In the genomic region with DNA sequence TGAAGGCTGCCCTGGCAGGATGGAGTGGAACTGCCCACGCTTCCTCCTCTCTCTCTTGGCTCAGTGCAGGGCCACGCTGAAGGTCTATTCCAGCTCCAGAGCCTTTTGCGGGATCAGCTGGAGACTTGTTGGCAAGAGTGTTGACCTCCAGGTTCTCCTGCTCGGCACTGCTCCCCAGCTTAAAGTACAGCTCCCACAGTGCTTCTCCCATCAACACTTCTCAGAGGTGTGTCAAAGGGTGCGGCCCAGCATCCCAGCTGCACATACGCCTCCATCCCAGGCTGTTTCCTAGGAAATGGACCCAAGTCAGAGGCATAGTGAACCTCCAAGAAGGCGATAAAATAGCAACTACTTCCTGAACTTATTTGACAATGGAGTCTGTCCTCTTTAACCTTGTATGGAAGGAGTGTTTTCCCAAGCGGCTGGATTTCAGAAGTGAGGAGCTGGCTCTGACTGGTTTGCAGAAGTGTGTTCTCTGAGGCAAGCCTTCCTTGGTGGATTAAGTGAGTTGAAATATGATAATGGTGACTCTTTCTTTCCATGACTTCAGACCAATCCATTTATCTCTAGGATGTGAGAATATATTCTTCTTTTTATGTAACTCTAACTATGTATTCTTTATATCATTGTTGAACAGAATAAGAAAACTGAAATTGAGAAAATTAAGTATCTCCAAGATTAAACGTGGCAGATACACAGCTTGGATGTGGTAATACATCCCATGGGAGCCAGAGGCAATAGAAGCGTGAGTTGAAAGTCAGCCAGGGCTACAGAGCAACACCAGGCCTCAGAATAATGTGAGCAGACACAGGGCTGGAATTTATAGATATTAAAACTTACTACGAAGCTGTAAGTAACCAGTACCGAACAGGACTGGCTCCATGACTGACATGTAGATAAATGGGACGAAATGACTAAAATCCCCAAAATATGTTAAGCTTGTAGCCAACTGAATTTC, we compare ENCODE assay signal across 21 mouse cellular contexts. TPM values are rescaled to one million over a fixed set of nuclear protein-coding genes. Genes with fewer than 3 reads are reported as not detected.
DNase-seq lines count a peak whose midpoint lies in the region.
"Had no signal": no experiment of that assay in that cellular context is flagged by ENCODE, and none has a peak within 500 bp of the region (broad histone marks: within the 10 kb centered on the region; RNA-seq: fewer than 3 reads in every experiment).

No protein-coding gene starts in this region.

- no peak overlapping the region for H3K27ac ChIP-seq in heart, embryonic 10.5 days
- H3K27ac ChIP-seq: hindbrain, embryonic 13.5 days; limb, embryonic 12.5 days; neural tube, embryonic 15.5 days had no signal

- DNase-seq in adrenal gland, postnatal 14 days = peak; percentile 25
- no peak for DNase-seq in adrenal gland, adult 8-10 months
- DNase-seq in heart, embryonic 10.5 days (ENCODE audit: low spot score) = peak; percentile 61
- no peak for DNase-seq in heart, postnatal 36 days
- DNase-seq in ES-CJ7 (ENCODE audit: low read depth, low spot score) = peak; percentile 41
- DNase-seq in heart, postnatal 14 days = peak; percentile 4 to 9
- DNase-seq in right cerebral cortex, postnatal 25 days = no peak
- DNase-seq in lung, postnatal 14 days = no peak
- DNase-seq: adrenal gland, postnatal 36 days; cerebellum, adult 11-12 months; kidney, adult 8-10 months; lung, embryonic 14.5 days; thymus, postnatal 14 days had no signal

- intact Hi-C loops in heart, postnatal 36 days (cut with DNase I) = no loop called here
- intact Hi-C loops in heart, postnatal 14 days (cut with DNase I) = no loop called here

- H3K4me3 ChIP-seq in heart, embryonic 10.5 days = no peak overlapping the region
- H3K4me3 ChIP-seq: hindbrain, embryonic 13.5 days; limb, embryonic 12.5 days; neural tube, embryonic 15.5 days had no signal

- H3K36me3 ChIP-seq in heart, embryonic 10.5 days = no peaks in the 10 kb centered on the region
- H3K36me3 ChIP-seq: hindbrain, embryonic 13.5 days; limb, embryonic 12.5 days; neural tube, embryonic 15.5 days had no signal

- WGBS in heart, embryonic 10.5 days = 77% methylated on average over 13 of the region's 13 CpGs

- H3K4me1 ChIP-seq in heart, embryonic 10.5 days = no peaks in the 10 kb centered on the region
- H3K4me1 ChIP-seq: hindbrain, embryonic 13.5 days; limb, embryonic 12.5 days; neural tube, embryonic 15.5 days had no signal

- no peaks in the 10 kb centered on the region for H3K27me3 ChIP-seq in heart, embryonic 10.5 days (ENCODE audit: insufficient read depth, poor library complexity, severe bottlenecking)
- H3K27me3 ChIP-seq: hindbrain, embryonic 13.5 days; limb, embryonic 12.5 days; neural tube, embryonic 15.5 days had no signal

- no peaks in the 10 kb centered on the region for H3K9me3 ChIP-seq in heart, embryonic 10.5 days
- H3K9me3 ChIP-seq: hindbrain, embryonic 13.5 days; limb, embryonic 12.5 days; neural tube, embryonic 15.5 days had no signal

RNA-seq across cellular contexts. Expression of a gene that starts 23.9 kb away (rescaled TPM):
- total RNA-seq in adrenal gland, postnatal 14 days (2021) = not detected in 2 replicates
- not detected for total RNA-seq in adrenal gland, adult 8-10 months (2022)
- polyA plus RNA-seq in heart, embryonic 10.5 days (2016; fragmentation: Nextera tagmentation; extraction: Ambion mirVana) = not detected in 2 replicates
- total RNA-seq in heart, postnatal 36 days (2021) = not detected
- total RNA-seq in heart, postnatal 14 days (2021) = not detected
- total RNA-seq: adrenal gland, postnatal 36 days; left cerebral cortex, adult 18-20 months; megakaryocyte, adult 5-6 weeks had no signal
- polyA plus RNA-seq: forebrain, embryonic 16.5 days; gonadal fat pad, adult 2 months; hindbrain, embryonic 13.5 days; large intestine, adult 2 months; limb, embryonic 12.5 days; lung, embryonic 14.5 days; neural tube, embryonic 15.5 days had no signal

Comparison
In these comparisons a context has a peak if more than half of its experiments do, and no peak if none do; other contexts are left out.
1. DNase-seq: peak in adrenal gland, postnatal 14 days (single experiment), heart, embryonic 10.5 days (single experiment), ES-CJ7 (single experiment) and heart, postnatal 14 days (2 of 2); none in adrenal gland, adult 8-10 months (single experiment), heart, postnatal 36 days (0 of 2), right cerebral cortex, postnatal 25 days (single experiment) and lung, postnatal 14 days (single experiment).